Mouse (Mus musculus): ENCODE measurements at regions not wholly inside any gene's neighbourhood (a gene's known extent, or its start where the extent isn't known, plus 50 kb on each side); places are given as distances from the start of the nearest gene placed in this dataset.

- no peaks in the 10 kb centered on the region for H3K36me3 ChIP-seq (ENCODE audit: insufficient read depth, low read length)
- H3K9me3 ChIP-seq (ENCODE audit: low read length): no peaks in the 10 kb centered on the region
- no peak overlapping the region for H3K4me3 ChIP-seq (ENCODE audit: low read length)
- H3K9ac ChIP-seq (replicated peaks; ENCODE audit: low read length): no peak overlapping the region
- ATAC-seq (no peak), DNase-seq (ENCODE audit: low spot score) (no peak)
- no peaks in the 10 kb centered on the region for H3K27me3 ChIP-seq (ENCODE audit: insufficient read depth, low read length)
- no peak overlapping the region for H3K4me2 ChIP-seq (ENCODE audit: low read depth, low read length)
- H3K27ac ChIP-seq: no peak overlapping the region
- TF ChIP-seq CTCF (IDR thresholded peaks at IDR 0.05; ENCODE audit: low read depth): no peak
- H3K4me1 ChIP-seq (ENCODE audit: insufficient read depth, low read length): no peaks in the 10 kb centered on the region
Measured at GRCm38 (mm10) chr6:11731126-11731525, 176.2 kb downstream of the Ndufa4 start.

- DNase-seq (ENCODE audit: low spot score) (no peak), ATAC-seq (no peak)
- Histone ChIP-seq H3K4me2 (ENCODE audit: low read depth, low read length) (no peak overlapping the region), H3K4me1 (ENCODE audit: insufficient read depth, low read length) (no peaks in the 10 kb centered on the region), H3K9ac (replicated peaks; ENCODE audit: low read length) (no peak overlapping the region), H3K36me3 (ENCODE audit: insufficient read depth, low read length) (no peaks in the 10 kb centered on the region), H3K27me3 (ENCODE audit: insufficient read depth, low read length) (no peaks in the 10 kb centered on the region), H3K9me3 (ENCODE audit: low read length) (no peaks in the 10 kb centered on the region), H3K4me3 (ENCODE audit: low read length) (no peak overlapping the region), H3K27ac (no peak overlapping the region)
- 71% methylated on average over 2 of the region's 2 CpGs for WGBS
- no peak for TF ChIP-seq CTCF (IDR thresholded peaks at IDR 0.05; ENCODE audit: low read depth)
Measured at GRCm38 (mm10) chr6:11730667-11731066, 176.6 kb downstream of the Ndufa4 start.

GRCm38 (mm10) chr6:11727806-11728205, 179.5 kb downstream of the Ndufa4 start:
- Histone ChIP-seq H3K27me3 (ENCODE audit: insufficient read depth, low read length) (no peaks in the 10 kb centered on the region), H3K4me1 (ENCODE audit: insufficient read depth, low read length) (no peaks in the 10 kb centered on the region), H3K4me3 (ENCODE audit: low read length) (no peak overlapping the region), H3K4me2 (ENCODE audit: low read depth, low read length) (no peak overlapping the region), H3K9ac (replicated peaks; ENCODE audit: low read length) (no peak overlapping the region), H3K36me3 (ENCODE audit: insufficient read depth, low read length) (no peaks in the 10 kb centered on the region), H3K27ac (no peak overlapping the region), H3K9me3 (ENCODE audit: low read length) (no peaks in the 10 kb centered on the region)
- no peak for TF ChIP-seq CTCF (IDR thresholded peaks at IDR 0.05; ENCODE audit: low read depth)
- DNase-seq (ENCODE audit: low spot score) (no peak), ATAC-seq (no peak)
- 90% methylated on average over 1 of the region's 1 CpGs for WGBS

- Histone ChIP-seq H3K4me1 (ENCODE audit: insufficient read depth, low read length) (no peaks in the 10 kb centered on the region), H3K9me3 (ENCODE audit: low read length) (no peaks in the 10 kb centered on the region), H3K27me3 (ENCODE audit: insufficient read depth, low read length) (no peaks in the 10 kb centered on the region), H3K9ac (replicated peaks; ENCODE audit: low read length) (no peak overlapping the region), H3K4me3 (ENCODE audit: low read length) (no peak overlapping the region), H3K27ac (no peak overlapping the region), H3K36me3 (ENCODE audit: insufficient read depth, low read length) (no peaks in the 10 kb centered on the region), H3K4me2 (ENCODE audit: low read depth, low read length) (no peak overlapping the region)
- WGBS: 54% methylated on average over 5 of the region's 5 CpGs
- TF ChIP-seq CTCF (IDR thresholded peaks at IDR 0.05; ENCODE audit: low read depth): no peak
- ATAC-seq (no peak), DNase-seq (ENCODE audit: low spot score) (peak; percentile 11)
Measured at GRCm38 (mm10) chr6:11727370-11727769, 179.9 kb downstream of the Ndufa4 start.

GRCm38 (mm10) chr6:11723519-11723918, 183.8 kb downstream of the Ndufa4 start:
- no peaks in the 10 kb centered on the region for H3K9me3 ChIP-seq (ENCODE audit: low read length)
- no peak overlapping the region for H3K9ac ChIP-seq (replicated peaks; ENCODE audit: low read length)
- no peaks in the 10 kb centered on the region for H3K4me1 ChIP-seq (ENCODE audit: insufficient read depth, low read length)
- no peak for TF ChIP-seq CTCF (IDR thresholded peaks at IDR 0.05; ENCODE audit: low read depth)
- H3K4me2 ChIP-seq (ENCODE audit: low read depth, low read length): no peak overlapping the region
- H3K27ac ChIP-seq: no peak overlapping the region
- H3K36me3 ChIP-seq (ENCODE audit: insufficient read depth, low read length): no peaks in the 10 kb centered on the region
- WGBS: 77% methylated on average over 2 of the region's 2 CpGs
- DNase-seq (ENCODE audit: low spot score): no peak
- H3K4me3 ChIP-seq (ENCODE audit: low read length): no peak overlapping the region
- ATAC-seq: no peak
- no peaks in the 10 kb centered on the region for H3K27me3 ChIP-seq (ENCODE audit: insufficient read depth, low read length)

- H3K9me3 ChIP-seq (ENCODE audit: low read length): no peaks in the 10 kb centered on the region
- no peak overlapping the region for H3K4me2 ChIP-seq (ENCODE audit: low read depth, low read length)
- H3K4me3 ChIP-seq (ENCODE audit: low read length): no peak overlapping the region
- H3K36me3 ChIP-seq (ENCODE audit: insufficient read depth, low read length): no peaks in the 10 kb centered on the region
- H3K9ac ChIP-seq (replicated peaks; ENCODE audit: low read length): no peak overlapping the region
- 66% methylated on average over 4 of the region's 4 CpGs for WGBS
- no peak overlapping the region for H3K27ac ChIP-seq
- DNase-seq (ENCODE audit: low spot score): no peak
- TF ChIP-seq CTCF (IDR thresholded peaks at IDR 0.05; ENCODE audit: low read depth): no peak
- no peaks in the 10 kb centered on the region for H3K27me3 ChIP-seq (ENCODE audit: insufficient read depth, low read length)
- no peaks in the 10 kb centered on the region for H3K4me1 ChIP-seq (ENCODE audit: insufficient read depth, low read length)
- no peak for ATAC-seq
Measured at GRCm38 (mm10) chr6:11720274-11720673, 187.0 kb downstream of the Ndufa4 start.

- Histone ChIP-seq H3K9me3 (ENCODE audit: low read length) (no peaks in the 10 kb centered on the region), H3K9ac (replicated peaks; ENCODE audit: low read length) (no peak overlapping the region), H3K4me2 (ENCODE audit: low read depth, low read length) (no peak overlapping the region), H3K4me1 (ENCODE audit: insufficient read depth, low read length) (no peaks in the 10 kb centered on the region), H3K36me3 (ENCODE audit: insufficient read depth, low read length) (no peaks in the 10 kb centered on the region), H3K4me3 (ENCODE audit: low read length) (no peak overlapping the region), H3K27ac (no peak overlapping the region), H3K27me3 (ENCODE audit: insufficient read depth, low read length) (no peaks in the 10 kb centered on the region)
- DNase-seq (ENCODE audit: low spot score) (no peak), ATAC-seq (no peak)
- 81% methylated on average over 2 of the region's 2 CpGs for WGBS
- no peak for TF ChIP-seq CTCF (IDR thresholded peaks at IDR 0.05; ENCODE audit: low read depth)
Measured at GRCm38 (mm10) chr6:11710581-11710980, 196.7 kb downstream of the Ndufa4 start.

Measured in hindbrain, postnatal 0 days (tissue).